Mouse (Mus musculus) heart, embryonic 12.5 days (tissue): Measurements from ENCODE around the gene Chrnb4. TPM values are rescaled to one million over a fixed set of nuclear protein-coding genes. Genes with fewer than 3 reads are reported as not detected.
A peak's percentile ranks its signal among the peaks of the same experiment; 100 is the strongest.

ENCODE experiments used
- ATAC-seq: fragments of 200-750 bp; cut with Nextera tagmentation; 2 replicates; pipeline ENCODE4 v1.8.0; 2017; ENCODE audit warnings: moderate TSS enrichment, moderate library complexity; ENCODE audit not compliant: insufficient number of reproducible peaks, low FRiP score
- H3K27ac ChIP-seq: fragments of 300-500 bp; sonication (generic); 2 replicates; pipeline ENCODE4 v1.5.1; 2016; ENCODE audit warnings: mild to moderate bottlenecking, moderate library complexity; ENCODE audit not compliant: poor library complexity, severe bottlenecking
- H3K27me3 ChIP-seq: fragments of 300-500 bp; sonication (generic); replicated peaks from 2 replicates; pipeline ENCODE4 v1.6.1; 2016; ENCODE audit warnings: mild to moderate bottlenecking, moderate library complexity
- H3K36me3 ChIP-seq: fragments of 300-500 bp; sonication (generic); 2 replicates; pipeline ENCODE4 v1.6.1; 2016; ENCODE audit warnings: mild to moderate bottlenecking, moderate library complexity
- H3K4me1 ChIP-seq: fragments of 300-500 bp; sonication (generic); replicated peaks from 2 replicates; pipeline ENCODE4 v1.6.1; 2016; ENCODE audit warnings: mild to moderate bottlenecking
- H3K4me2 ChIP-seq: fragments of 300-500 bp; sonication (generic); 2 replicates; pipeline ENCODE4 v1.6.1; 2016; ENCODE audit warnings: mild to moderate bottlenecking, moderate library complexity
- H3K4me3 ChIP-seq: fragments of 300-500 bp; sonication (generic); 2 replicates; pipeline ENCODE4 v1.5.1; 2016; ENCODE audit warnings: mild to moderate bottlenecking
- H3K9ac ChIP-seq: fragments of 300-500 bp; sonication (generic); 2 replicates; pipeline ENCODE4 v1.6.1; 2016; ENCODE audit warnings: mild to moderate bottlenecking, moderate library complexity
- H3K9me3 ChIP-seq: fragments of 300-500 bp; sonication (generic); replicated peaks from 2 replicates; pipeline ENCODE4 v1.6.1; 2016; ENCODE audit warnings: mild to moderate bottlenecking, moderate library complexity
- WGBS: fragments of 180-500 bp; shearing (Covaris S2); methylation state at CpG from one replicate; pipeline ENCODE4 v1.1.7; 2016; 5-methylcytosine and 5-hydroxymethylcytosine counted together
- polyA plus RNA-seq: library from polyadenylated mRNA; unstranded; fragments of >200 nt; fragmentation: Nextera tagmentation; extraction: Ambion mirVana; gene quantifications from 2 replicates; pipeline ENCODE4 v1.2.1, GENCODE M21; 2016

Gene Chrnb4
- polyA plus RNA-seq, 1 experiment from 2014 or later: 0.47 TPM

- no peak for ATAC-seq
- 0% methylated on average over 3 of the region's 3 CpGs for WGBS
- no peaks in the 10 kb centered on the region for H3K36me3 ChIP-seq
- H3K4me1 ChIP-seq: peaks cover 11% of the 10 kb centered on the region
- H3K27me3 ChIP-seq: peaks cover 17% of the 10 kb centered on the region
- no peak overlapping the region for H3K9ac ChIP-seq
- no peak overlapping the region for H3K27ac ChIP-seq
- H3K9me3 ChIP-seq: no peaks in the 10 kb centered on the region
- no peak overlapping the region for H3K4me2 ChIP-seq
- H3K4me3 ChIP-seq: no peak overlapping the region
These were observed 1.8 kb downstream of the Chrnb4 start for GRCm38 (mm10) chr9:55046764-55047163.

- no peak overlapping the region for H3K4me2 ChIP-seq
- H3K27me3 ChIP-seq: peaks cover 23% of the 10 kb centered on the region
- no peak overlapping the region for H3K27ac ChIP-seq
- no peaks in the 10 kb centered on the region for H3K9me3 ChIP-seq
- H3K4me3 ChIP-seq: no peak overlapping the region
- ATAC-seq: no peak
- H3K9ac ChIP-seq: no peak overlapping the region
- WGBS: 73% methylated on average over 2 of the region's 2 CpGs
- peaks cover 11% of the 10 kb centered on the region for H3K4me1 ChIP-seq
- H3K36me3 ChIP-seq: no peaks in the 10 kb centered on the region
These were observed 3.6 kb downstream of the Chrnb4 start for GRCm38 (mm10) chr9:55045001-55045400.

GRCm38 (mm10) chr9:55043688-55044087 lies 4.9 kb downstream of the Chrnb4 start:
- Histone ChIP-seq H3K4me3 (no peak overlapping the region), H3K27me3 (peaks cover 23% of the 10 kb centered on the region), H3K4me2 (peak overlapping the region; percentile 27), H3K9me3 (no peaks in the 10 kb centered on the region), H3K36me3 (no peaks in the 10 kb centered on the region), H3K9ac (no peak overlapping the region), H3K4me1 (peaks cover 7% of the 10 kb centered on the region), H3K27ac (no peak overlapping the region)
- no peak for ATAC-seq
- 16% methylated on average over 8 of the region's 8 CpGs for WGBS

- ATAC-seq: no peak
- Histone ChIP-seq H3K9ac (no peak overlapping the region), H3K27me3 (peaks cover 12% of the 10 kb centered on the region; the same call in 1 of the 2 replicates), H3K9me3 (no peaks in the 10 kb centered on the region), H3K4me1 (no peaks in the 10 kb centered on the region), H3K36me3 (no peaks in the 10 kb centered on the region), H3K4me2 (no peak overlapping the region), H3K27ac (no peak overlapping the region), H3K4me3 (no peak overlapping the region)
- 59% methylated on average over 2 of the region's 2 CpGs for WGBS
These were observed 7.2 kb downstream of the Chrnb4 start for GRCm38 (mm10) chr9:55041389-55041788.

GRCm38 (mm10) chr9:55039983-55040382 lies 8.6 kb downstream of the Chrnb4 start:
- WGBS: 62% methylated on average over 5 of the region's 5 CpGs
- no peaks in the 10 kb centered on the region for H3K36me3 ChIP-seq
- H3K4me2 ChIP-seq: no peak overlapping the region
- no peak overlapping the region for H3K4me3 ChIP-seq
- H3K4me1 ChIP-seq: no peaks in the 10 kb centered on the region
- H3K27ac ChIP-seq: no peak overlapping the region
- no peak overlapping the region for H3K9ac ChIP-seq
- no peaks in the 10 kb centered on the region for H3K9me3 ChIP-seq
- peaks cover 12% of the 10 kb centered on the region; the same call in 1 of the 2 replicates for H3K27me3 ChIP-seq
- ATAC-seq: no peak

GRCm38 (mm10) chr9:55038948-55039347 lies 9.6 kb downstream of the Chrnb4 start:
- no peak overlapping the region for H3K4me2 ChIP-seq
- H3K9me3 ChIP-seq: no peaks in the 10 kb centered on the region
- no peak for ATAC-seq
- peaks cover 12% of the 10 kb centered on the region; the same call in 1 of the 2 replicates for H3K27me3 ChIP-seq
- no peak overlapping the region for H3K9ac ChIP-seq
- WGBS: 77% methylated on average over 8 of the region's 8 CpGs
- no peaks in the 10 kb centered on the region for H3K4me1 ChIP-seq
- H3K36me3 ChIP-seq: no peaks in the 10 kb centered on the region
- no peak overlapping the region for H3K4me3 ChIP-seq
- H3K27ac ChIP-seq: no peak overlapping the region

GRCm38 (mm10) chr9:55031435-55032167 lies 17.0 kb downstream of the Chrnb4 start:
- no peak for ATAC-seq
- H3K4me3 ChIP-seq: no peak overlapping the region
- WGBS: 50% methylated on average over 6 of the region's 6 CpGs

GRCm38 (mm10) chr9:55026275-55026663 lies 22.3 kb downstream of the Chrnb4 start, which contains the start of gene Chrna3:
Gene Chrna3 (minus strand): TSS chr9:55026562.
- H3K9ac ChIP-seq: no peak within 1 kb of the TSS
- peak within 1 kb of the TSS; percentile 34 for H3K4me3 ChIP-seq
- peaks cover 51% of the 10 kb centered on the region for H3K27me3 ChIP-seq
- ATAC-seq: 0 out of 2 replicates have a peak, but pooled peaks have one; percentile 39
- H3K4me1 ChIP-seq: peaks cover 10% of the 10 kb centered on the region
- peak within 1 kb of the TSS; percentile 64 for H3K4me2 ChIP-seq
- WGBS: under 1% methylated on average over 39 of the region's 39 CpGs
- no peaks in the 10 kb centered on the region for H3K9me3 ChIP-seq
- no peaks in the 10 kb centered on the region for H3K36me3 ChIP-seq
- H3K27ac ChIP-seq: no peak within 1 kb of the TSS

More at GRCm38 (mm10) chr9:55031435-55032167, 17.0 kb downstream of the Chrnb4 start:
- no peaks in the 10 kb centered on the region for H3K36me3 ChIP-seq
- no peak overlapping the region for H3K27ac ChIP-seq
- H3K27me3 ChIP-seq: peaks cover 23% of the 10 kb centered on the region
- no peak overlapping the region for H3K4me2 ChIP-seq
- no peak overlapping the region for H3K9ac ChIP-seq
- H3K4me1 ChIP-seq: peaks cover 2% of the 10 kb centered on the region
- H3K9me3 ChIP-seq: no peaks in the 10 kb centered on the region

- H3K9ac ChIP-seq: no peak overlapping the region
- H3K27me3 ChIP-seq: peaks cover 47% of the 10 kb centered on the region
- H3K4me1 ChIP-seq: peaks cover 10% of the 10 kb centered on the region
- WGBS: 15% methylated on average over 38 of the region's 38 CpGs
- no peak overlapping the region for H3K27ac ChIP-seq
- ATAC-seq: 0 out of 2 replicates have a peak, but pooled peaks have one; percentile 15
- H3K4me3 ChIP-seq: peak overlapping the region; percentile 34; the same call in 1 of the 2 replicates
- H3K36me3 ChIP-seq: no peaks in the 10 kb centered on the region
- H3K4me2 ChIP-seq: peak overlapping the region; percentile 64
- no peaks in the 10 kb centered on the region for H3K9me3 ChIP-seq
These were observed 22.9 kb downstream of the Chrnb4 start for GRCm38 (mm10) chr9:55025534-55026274.

- Histone ChIP-seq H3K9me3 (no peaks in the 10 kb centered on the region), H3K27me3 (peaks cover 40% of the 10 kb centered on the region), H3K27ac (no peak overlapping the region), H3K9ac (no peak overlapping the region), H3K4me2 (no peak overlapping the region), H3K4me1 (peaks cover 10% of the 10 kb centered on the region), H3K36me3 (no peaks in the 10 kb centered on the region), H3K4me3 (no peak overlapping the region)
- ATAC-seq: no peak
- 30% methylated on average over 13 of the region's 13 CpGs for WGBS
These were observed 24.5 kb downstream of the Chrnb4 start for GRCm38 (mm10) chr9:55023902-55024583.

GRCm38 (mm10) chr9:55023326-55023725 lies 25.3 kb downstream of the Chrnb4 start:
- H3K27me3 ChIP-seq: peaks cover 40% of the 10 kb centered on the region
- no peaks in the 10 kb centered on the region for H3K9me3 ChIP-seq
- no peak for ATAC-seq
- H3K36me3 ChIP-seq: no peaks in the 10 kb centered on the region
- no peak overlapping the region for H3K4me2 ChIP-seq
- no peak overlapping the region for H3K9ac ChIP-seq
- WGBS: 74% methylated on average over 5 of the region's 5 CpGs
- peaks cover 10% of the 10 kb centered on the region for H3K4me1 ChIP-seq
- H3K4me3 ChIP-seq: no peak overlapping the region
- no peak overlapping the region for H3K27ac ChIP-seq
